Mouse (Mus musculus) bone marrow macrophage, adult 2 months (primary cell): Measurements from ENCODE around the gene Agtpbp1.

Experiments
- CTCF ChIP-seq: IDR thresholded peaks from 2 replicates; pipeline ENCODE4 v1.5.1; 2012; ENCODE audit warnings: low read depth, mild to moderate bottlenecking, low read length, moderate library complexity
- POLR2A ChIP-seq: IDR thresholded peaks from 2 replicates; pipeline ENCODE4 v1.6.1; 2012; ENCODE audit warnings: mild to moderate bottlenecking, low read depth, low read length, borderline replicate concordance

GRCm38 (mm10) chr13:59407182-59407581 lies 177.8 kb downstream of the Agtpbp1 start:
- no peak for TF ChIP-seq CTCF
- TF ChIP-seq POLR2A, result no peak
